Mouse (Mus musculus): ENCODE results near the gene Rbx1.
"Not testable (repeated sequence)": the region's sequence is repeated elsewhere in the genome, so short reads cannot be mapped to it uniquely, and the experiment has no call there.

The Rbx1 gene

DNA sequence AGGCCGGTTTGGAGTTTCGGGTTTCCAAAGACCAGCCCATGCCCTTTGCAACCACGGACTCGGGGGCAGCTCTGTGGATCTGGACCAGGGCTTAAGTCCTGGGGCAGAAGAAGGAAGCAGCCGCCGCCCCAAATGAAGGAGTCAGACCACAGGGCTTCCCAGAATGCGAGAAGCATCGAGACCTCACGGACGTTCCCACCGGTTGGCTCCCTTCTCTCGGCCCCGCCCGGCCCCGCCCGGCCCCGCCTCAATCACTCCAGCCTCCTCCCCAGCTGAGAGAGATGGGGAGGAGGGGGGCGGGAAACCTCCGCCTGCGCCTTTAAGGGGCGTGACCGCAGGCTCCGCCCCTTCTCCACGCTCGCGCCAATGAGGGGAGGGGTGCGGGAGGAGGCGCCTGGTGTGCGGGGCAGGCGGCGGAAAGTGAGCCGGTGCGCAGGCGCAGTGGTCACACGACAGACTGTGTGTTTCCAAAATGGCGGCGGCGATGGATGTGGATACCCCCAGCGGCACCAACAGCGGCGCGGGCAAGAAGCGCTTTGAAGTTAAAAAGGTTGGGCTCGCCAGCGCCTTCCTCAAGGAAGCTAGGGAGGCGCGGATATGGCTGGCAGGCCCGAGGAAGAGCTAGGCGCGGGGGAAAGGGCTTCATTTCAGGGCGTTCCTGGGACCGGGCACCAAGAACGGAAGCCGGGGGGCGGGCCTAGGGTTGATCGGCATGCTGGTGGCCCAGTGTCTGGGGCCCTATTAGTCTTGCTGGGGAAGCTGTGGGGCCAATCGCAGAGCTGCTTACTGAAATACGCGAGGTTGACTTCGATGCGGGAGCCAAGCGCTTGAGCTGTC, at the start of gene Rbx1:
Gene Rbx1 (plus strand): TSS at position 396 of the 837 bp plus-strand sequence.
- DNase-seq (ENCODE audit: low spot score): peak; percentile 100

DNA sequence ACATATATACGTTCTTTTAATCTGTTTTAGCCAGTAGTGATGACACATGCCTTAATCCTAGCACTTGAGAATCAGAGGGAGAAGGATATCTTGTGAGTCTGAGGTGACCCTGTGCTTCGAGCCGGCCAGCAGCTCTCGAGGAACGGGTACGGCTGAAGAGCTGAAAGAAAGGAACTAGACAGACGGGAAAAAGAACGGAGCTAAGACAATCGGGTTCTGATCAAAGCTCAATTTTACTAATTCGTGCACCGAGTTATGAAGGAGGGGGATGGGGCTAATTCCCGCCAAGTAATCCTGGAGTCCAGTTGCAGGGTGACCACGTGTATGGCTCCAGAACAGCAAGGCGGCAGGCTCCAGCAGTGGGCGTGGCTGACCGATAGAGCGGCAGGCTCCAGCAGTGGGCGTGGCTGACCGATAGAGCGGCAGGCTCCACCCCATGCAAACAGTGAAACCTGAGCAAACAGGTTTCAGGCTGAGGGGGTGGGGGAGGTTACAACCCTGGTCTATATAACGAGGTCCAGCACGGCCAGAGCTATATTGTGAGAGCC, 49.3 kb upstream of the Rbx1 start:
- DNase-seq (ENCODE audit: low spot score): not testable (repeated sequence)

DNA sequence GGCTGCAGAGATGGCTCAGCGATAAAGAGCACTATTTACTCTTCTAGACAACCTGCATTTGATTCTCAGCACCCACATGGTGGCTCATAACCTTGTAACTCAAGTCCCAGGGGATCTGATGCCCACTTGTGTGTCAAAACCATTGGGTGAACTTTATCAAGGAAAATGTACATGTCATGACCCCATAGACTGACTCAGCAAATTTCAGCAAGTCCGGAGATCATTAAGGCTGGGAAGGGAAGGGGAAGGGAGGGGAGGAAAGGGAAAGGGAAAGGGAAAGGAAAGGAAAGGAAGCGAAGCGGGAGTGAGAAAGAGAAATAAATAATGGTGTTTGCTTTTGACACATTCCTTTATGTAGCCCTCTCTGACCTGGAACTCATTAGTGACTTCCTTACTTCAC, 48.0 kb upstream of the Rbx1 start:
- DNase-seq (ENCODE audit: low spot score): no peak

DNA sequence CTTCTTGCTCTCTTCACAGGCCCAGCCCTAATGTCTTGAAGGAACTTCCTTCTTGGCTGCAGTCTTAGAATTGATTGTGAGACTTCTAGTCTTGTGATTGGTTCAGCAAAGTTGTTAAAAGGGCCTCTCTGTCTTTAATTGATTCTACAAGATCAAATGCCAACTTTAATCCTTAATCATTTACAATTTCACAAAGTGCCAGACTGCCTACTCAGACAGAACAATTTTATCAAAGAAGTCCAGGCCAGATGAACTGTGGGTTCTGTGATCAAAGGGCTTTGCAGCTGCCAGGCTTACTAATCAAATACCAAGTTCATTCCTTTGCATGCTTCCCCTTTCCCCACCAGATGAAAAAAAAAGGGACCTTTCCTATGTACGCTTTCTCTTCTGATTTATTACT, 44.6 kb upstream of the Rbx1 start:
- no peak for DNase-seq (ENCODE audit: low spot score)

DNA sequence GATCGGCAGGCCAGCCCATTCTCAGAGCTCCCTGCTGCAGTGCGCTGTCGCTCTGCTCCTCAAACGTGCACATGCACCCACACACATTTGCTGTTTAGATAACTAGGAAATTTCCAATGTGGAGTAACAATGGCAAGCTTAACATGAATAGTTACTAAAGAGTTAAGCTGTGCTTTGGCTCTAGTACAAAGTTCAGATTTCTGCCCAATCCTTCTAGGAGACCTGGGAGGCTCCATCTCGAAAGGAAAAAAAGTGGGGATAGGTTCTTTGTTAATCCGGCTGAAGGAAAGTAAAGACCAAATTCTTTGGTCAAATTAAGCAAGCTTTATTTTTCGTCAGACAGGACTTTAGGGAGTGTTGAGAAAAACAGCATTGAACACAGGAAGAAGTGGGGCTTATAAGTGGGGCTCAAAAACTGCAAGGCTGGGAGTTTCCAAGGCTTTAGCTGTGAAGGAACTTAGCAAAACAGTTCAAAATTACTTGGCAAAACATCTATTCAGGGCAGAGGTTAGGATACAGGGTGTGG, 43.9 kb upstream of the Rbx1 start:
- DNase-seq (ENCODE audit: low spot score): no peak

DNA sequence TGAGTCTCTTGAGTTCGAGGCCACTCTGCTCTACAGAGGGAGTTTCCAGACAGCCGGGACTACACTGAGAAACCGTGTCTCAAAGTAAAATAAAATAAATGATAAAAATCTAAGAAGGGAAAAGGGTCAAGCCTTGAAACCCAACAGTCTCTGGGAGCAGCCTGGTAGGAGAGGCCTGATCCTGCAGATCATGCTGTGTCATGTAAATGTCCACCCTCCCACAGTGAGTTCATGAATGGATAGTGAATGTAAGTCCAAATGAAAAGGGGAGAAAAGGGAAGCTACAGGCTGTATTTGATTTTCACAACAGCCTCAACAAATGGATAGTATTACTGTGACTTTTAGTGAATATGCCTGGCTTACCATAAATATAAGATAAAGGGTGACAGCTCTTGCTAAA, 40.8 kb upstream of the Rbx1 start:
- DNase-seq (ENCODE audit: low spot score): no peak

DNA sequence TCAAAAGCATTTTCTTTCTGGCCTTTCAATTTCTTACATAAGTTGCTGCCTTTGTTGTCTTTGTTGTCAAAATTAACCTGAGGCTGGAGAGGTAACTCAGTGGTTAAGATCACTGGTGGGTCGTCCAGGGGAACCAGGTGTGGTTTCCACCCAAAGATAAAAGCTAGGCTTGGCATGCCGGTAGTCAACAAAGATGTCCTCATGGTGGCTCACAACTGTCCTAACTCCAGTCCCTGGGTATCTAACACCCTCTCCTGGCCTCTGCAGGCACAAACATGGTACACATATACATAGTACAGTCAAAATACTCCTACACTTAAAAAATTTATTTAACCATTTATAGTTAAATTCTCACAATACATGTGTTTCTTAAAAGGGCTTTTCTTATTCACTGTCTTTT, 38.1 kb upstream of the Rbx1 start:
- no peak for DNase-seq (ENCODE audit: low spot score)

DNA sequence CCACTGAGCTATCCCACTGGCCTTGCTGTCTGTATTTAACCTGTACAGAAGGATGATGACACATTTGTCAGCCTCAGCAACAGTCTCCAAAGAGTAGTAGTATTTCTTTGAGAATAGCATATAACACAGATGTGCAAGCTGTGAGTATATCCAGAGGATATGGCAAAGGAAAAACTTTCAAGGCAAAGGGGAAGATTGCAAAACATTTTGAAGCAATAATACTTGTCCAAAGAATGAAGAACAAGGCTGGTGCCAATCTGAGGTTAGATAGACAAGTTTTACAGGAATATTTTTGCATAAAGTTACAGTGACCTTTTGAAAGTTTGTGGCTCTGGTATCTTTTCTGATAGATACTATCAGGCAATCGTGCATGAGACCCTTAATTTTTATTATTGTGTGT, 34.9 kb upstream of the Rbx1 start:
- no peak for DNase-seq (ENCODE audit: low spot score)

DNA sequence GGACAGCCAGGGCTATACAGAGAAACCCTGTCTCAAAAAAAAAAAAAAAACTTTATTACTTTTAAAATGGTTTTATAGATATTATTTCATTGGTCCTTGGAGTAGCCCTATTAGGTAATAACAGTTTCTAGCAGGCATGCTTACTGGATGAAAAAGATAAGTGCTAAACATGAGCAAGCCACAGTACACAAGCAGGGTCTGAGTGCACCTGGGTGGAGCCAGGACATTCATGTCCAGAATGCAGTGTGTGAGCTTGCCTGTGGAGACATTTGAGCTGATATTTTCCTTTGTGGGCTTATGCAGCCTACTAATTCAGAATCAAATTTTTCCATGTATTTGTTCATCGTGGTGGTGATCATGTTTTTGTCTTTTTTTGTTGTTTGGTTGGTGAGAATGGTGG, 27.8 kb upstream of the Rbx1 start:
- no peak for DNase-seq (ENCODE audit: low spot score)

DNA sequence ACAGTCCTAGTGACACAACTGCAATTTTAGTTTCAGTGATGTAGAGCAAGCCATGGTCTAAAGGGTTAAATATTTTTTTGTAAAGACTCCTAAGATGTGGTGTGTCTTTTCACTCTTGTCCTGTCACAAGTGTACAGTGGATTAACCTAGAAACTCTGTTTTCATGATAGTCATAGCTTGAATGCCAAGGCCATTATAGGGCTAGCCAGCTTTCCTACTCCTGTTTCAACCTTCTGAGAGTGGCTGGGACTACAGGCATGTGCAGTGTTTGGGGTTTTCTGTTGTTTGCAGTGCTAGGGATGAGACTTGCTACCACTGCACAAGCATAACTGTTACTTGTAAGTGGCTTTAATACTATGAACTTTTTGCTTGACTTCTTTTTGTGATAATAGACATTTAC, 26.9 kb upstream of the Rbx1 start:
- DNase-seq (ENCODE audit: low spot score): no peak

DNA sequence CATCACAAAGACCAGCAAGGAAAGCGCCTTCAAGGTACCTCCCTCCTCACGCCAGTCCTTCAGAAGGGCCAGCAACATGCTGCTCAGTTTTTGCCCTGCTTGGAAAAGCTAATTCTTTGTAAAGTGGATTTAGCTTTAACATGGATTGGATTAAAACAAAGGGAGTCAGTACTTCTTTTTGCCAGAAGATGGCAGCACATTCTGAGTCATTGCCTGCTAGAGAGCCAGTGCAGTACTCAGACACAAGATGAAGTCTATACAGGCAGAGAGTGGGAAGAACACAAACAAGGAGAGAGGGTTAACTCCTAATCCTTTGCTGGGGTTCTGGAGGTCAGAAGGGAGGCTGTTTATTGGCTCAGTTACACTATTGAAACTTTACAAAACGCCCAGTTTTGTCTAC, 17.6 kb upstream of the Rbx1 start:
- peak; percentile 86 for DNase-seq (ENCODE audit: low spot score)

DNA sequence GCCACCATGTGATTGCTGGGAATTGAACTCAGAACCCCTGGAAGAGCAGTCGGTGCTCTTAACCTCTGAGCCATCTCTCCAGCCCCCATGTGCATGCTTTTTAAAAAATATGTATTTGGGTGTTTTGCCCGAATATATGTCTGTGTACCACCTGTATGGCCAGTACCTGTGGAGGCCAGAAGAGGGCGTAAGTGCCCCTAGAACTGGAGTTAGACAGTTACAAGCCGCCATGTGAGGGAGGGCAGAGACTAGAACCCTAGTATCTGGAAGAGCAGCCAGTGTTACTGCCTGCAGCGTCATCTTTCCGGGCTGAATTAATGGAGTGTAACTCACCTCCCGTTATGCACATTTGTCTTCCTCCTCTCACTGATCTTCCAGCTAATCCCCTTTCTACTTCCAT, 4.6 kb upstream of the Rbx1 start:
- no peak for DNase-seq (ENCODE audit: low spot score)

DNA sequence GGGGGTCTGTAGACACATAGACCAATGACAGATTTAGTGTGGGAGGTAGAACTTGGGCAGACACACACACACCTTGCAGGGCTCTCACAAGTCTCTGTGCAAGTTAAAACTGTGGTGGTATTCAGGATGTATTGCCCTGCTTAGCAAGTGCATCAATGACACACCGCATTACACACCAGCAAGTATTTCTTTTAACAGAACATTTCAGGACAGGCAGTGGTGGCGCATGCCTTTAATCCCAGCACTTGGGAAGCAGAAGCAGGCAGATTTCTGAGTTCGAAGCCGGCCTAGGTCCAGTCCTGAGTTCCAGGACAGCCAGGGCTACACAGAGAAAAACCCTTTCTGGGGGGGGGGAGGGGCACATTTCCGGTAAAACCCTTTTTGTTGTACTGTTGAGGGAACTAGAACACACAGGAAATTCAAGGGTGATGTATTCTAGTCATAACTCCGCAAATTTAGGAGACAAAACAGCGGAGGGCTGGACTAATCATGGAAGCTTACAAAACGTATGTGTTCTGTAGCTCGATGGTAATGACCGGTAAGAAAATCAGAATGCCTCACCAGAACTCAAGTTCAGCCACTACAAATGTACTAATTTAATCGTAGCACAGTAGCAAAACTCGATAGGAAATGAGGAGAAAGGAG, 958 bp upstream of the Rbx1 start:
- peak; percentile 69 for DNase-seq (ENCODE audit: low spot score)

DNA sequence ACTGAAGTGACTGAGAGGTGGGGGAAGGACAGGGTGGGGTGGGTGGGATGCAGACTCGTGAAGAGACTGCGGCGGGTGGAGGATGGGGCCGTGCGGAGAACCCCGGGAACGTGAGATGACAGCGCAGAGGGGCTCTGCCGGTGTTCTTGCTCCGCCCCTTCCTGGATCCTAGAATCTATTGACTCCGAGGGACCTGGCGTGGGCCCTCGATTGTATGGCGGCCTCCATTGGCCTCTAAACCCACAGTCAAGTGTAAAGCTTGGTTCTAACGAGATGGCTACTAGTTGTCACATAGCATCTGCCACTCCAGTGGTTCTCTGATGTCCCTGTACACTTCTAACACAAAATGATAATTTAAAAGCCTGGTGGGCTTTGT, 630 bp downstream of the Rbx1 start:
- no peak for DNase-seq (ENCODE audit: low spot score)

DNA sequence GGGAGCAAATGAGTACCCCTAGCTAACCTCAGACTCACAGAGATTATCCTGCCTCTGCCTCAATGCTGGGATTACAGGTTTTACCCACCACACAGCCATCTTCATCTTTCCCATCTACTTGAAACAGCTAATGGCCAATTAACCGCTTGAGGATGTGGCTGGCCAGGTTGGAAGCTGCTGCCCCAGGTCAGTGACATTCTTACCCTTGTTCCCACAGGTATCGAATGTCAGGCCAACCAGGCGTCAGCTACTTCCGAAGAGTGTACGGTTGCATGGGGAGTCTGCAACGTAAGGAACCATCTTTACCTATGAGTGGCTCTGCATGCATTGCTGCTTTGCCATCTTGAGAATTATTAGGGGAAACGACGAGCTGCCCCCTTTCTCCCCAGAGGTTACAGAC, 4.6 kb downstream of the Rbx1 start:
- no peak for DNase-seq (ENCODE audit: low spot score)

DNA sequence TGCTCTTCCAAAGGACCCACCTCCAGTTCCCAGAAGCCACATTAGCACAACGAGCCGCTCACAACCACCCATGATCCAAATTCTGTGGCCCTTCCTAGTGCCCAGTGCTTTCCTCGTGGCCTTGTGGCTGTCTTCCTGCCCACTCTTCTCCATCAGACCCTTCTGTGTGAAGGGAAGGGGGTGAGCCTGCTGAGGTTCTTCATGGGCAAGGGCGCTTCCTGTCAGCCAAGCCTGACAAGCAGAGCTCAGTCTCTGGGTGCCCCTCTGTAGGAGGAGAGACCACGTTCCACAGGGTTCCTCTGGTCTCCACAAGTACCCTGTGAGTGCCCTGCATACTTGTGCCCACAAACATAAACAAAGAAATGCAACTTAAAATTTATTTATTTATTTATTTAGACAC, 6.2 kb downstream of the Rbx1 start:
- DNase-seq (ENCODE audit: low spot score): no peak

DNA sequence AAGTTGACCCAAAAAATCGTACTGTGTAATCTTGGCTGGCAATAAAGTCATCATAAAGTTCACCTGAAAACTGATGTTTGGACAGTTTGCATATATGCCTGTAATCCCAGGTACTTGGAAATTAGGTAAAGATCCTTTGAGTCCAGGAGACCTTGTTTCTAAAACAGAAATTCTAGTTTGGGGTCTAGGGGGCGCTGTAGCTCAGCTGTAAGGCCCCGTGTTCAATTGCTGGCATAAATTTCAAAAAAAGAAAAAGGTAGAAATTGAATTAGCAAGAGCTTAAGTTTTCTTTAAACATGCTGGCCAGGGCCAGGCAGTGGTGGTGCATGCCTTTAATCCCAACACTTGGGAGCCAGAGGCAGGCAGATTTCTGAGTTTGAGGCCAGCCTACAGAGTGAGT, 9.6 kb downstream of the Rbx1 start:
- DNase-seq (ENCODE audit: low spot score): peak; percentile 58

DNA sequence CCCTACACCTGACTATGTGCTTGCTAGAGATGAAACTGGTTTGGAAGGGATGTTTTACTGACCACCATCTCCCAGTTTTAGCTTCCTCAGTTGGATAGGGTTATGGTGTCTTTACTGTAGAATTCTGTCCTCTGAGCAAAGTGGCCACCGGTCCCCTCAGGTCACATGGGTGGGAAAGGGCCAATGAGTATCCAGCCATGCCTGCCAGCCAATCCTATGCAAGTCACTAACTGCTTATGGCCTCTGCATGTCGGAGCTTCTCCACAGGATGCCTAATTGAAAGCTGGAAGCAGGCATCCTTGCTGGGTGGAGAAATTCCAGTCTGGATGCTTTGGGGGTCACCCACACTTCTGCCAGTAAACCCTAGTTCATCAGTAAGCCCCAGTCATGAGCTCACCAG, 10.5 kb downstream of the Rbx1 start:
- DNase-seq (ENCODE audit: low spot score): no peak

DNA sequence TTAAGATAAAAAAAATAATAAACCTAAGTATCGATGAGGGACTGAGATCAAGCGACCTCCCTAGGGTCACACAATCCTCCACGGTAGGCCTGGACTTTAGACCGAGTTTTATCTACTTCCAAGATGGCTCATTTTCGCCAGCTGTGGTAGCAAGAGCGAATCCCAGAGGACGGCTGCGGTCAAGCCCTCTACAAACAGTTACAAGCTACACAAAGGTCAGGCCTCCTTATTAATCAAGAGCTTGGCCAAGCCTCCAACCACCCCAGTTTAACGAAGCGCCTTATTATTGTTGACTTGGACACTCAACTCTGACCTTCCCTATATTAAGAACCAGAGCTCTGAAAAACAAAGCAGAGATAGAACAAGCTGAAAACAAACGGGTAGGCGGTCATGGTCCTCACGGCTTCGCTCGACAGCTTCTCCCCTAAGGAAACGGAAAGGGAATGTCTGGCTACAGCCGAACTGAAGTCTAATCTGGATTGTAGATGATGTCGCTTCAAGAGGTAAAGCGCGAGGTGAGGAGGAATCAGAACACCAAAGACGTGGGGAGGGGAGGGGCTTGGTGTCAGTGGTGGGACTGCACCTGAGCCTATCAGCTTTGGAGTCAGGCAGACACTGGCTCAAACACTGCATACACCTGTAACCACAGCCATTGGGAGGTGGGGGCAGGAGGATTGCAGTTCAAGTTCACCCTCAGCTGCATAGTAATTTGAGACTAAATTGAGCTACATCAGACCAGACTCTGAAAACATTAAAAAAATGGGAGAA, 13.5 kb downstream of the Rbx1 start:
- DNase-seq (ENCODE audit: low spot score): peak; percentile 40

DNA sequence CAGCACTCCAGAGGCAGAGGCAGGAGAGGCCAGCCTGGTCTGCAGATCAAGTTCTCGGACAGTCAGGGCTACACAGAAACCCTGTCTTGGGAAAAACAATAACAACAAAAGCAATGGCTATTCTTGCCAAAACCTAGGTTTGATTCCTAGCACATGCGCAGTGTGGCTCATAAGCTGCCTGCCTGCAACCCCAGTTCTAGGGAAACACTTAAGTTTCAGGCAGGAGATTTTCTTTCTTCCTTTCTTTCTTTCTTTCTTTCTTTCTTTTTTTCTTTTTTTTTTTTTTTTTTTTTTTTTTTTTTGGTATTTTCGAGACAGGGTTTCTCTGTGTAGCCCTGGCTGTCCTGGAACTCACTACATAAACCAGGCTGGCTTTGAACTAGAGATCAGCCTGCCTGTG, 14.2 kb downstream of the Rbx1 start:
- DNase-seq (ENCODE audit: low spot score): not testable (repeated sequence)

DNA sequence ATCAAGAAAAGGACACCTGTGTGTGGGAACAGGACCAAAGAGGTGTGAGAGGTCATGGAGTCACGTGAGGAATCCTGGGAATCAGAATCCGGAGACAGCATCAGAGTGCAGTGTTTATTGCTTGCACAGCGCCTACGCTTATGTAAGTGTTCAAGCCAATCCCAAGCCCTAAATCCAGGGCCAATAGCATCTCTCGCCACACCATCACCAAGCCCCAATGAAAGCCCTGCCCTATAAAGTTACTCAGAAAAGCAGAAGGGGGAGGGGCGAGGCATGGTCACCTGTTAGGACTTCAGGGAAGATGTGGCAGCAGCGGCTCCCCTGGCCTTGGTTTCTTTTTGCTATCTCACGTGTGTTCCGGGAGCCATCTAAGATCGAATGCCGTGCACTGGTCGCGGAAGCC, 14.9 kb downstream of the Rbx1 start:
- DNase-seq (ENCODE audit: low spot score): peak; percentile 37

DNA sequence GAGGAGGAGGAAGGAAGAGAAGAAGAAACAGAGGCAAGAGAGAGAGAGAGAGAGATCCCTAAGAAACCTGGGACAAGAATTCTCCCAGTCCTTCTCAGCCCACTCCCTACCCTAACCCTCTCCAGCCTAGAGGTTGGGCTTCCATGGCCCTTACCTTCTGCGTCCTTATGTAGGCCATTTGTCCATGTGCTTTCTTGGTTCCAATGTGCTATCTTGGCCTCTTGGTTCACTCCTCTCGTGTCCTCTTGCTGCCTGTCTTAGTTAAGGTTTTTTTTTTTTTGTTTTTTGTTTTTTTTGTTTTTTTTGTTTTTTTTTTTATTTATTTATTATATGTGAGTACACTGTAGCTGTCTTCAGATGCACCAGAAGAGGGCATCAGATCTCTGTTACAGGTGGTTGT, 16.9 kb downstream of the Rbx1 start:
- no peak for DNase-seq (ENCODE audit: low spot score)

DNA sequence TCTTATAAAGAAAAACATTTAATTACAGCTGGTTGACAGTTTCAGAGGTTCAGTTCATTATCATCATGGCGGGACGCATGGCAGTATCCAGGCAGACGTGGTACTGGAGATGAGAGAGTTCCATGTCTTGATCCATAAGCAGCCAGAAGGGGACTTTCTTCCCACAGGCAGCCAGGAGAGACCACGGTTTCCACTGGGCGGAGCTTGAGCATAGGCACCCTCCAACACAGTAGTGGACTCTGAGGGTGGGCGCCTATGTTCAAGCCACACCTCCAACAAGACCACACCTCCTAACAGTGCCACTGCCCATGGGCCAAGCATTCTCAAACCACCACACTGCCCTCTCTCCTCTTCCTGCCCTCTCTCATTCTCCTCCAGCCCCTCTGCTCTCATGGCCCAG, 17.6 kb downstream of the Rbx1 start:
- no peak for DNase-seq (ENCODE audit: low spot score)

Measured in MN1 (cell line).